15 mouse cellular contexts compared by ENCODE assay signal in genomic region chr19:36178828-36179251, GRCm38 (mm10). TPM values are rescaled to one million over a fixed set of nuclear protein-coding genes. Genes with fewer than 3 reads are reported as not detected.
DNase-seq lines count a peak whose midpoint lies in the region; ATAC-seq and TF ChIP-seq lines count a peak whose summit lies in the region.
"Had no signal": no experiment of that assay in that cellular context is flagged by ENCODE, and none has a peak within 500 bp of the region (broad histone marks: within the 10 kb centered on the region; RNA-seq: fewer than 3 reads in every experiment).

No protein-coding gene starts in this region.

- no peaks in the 10 kb centered on the region for H3K9me3 ChIP-seq in heart, embryonic 14.5 days (ENCODE audit: control insufficient read depth, low read length)
- H3K9me3 ChIP-seq: embryonic facial prominence, embryonic 13.5 days; liver, embryonic 15.5 days; midbrain, embryonic 10.5 days had no signal

- intact Hi-C loops in heart, postnatal 25 days (cut with DNase I) = loop anchor here (5.0 kb wide), 1 partner anchor 67 kb away; no protein-coding TSS in a partner anchor
- intact Hi-C loops in heart, postnatal 10 days (cut with DNase I) = no loop called here

- ATAC-seq in heart, embryonic 14.5 days (ENCODE audit: insufficient number of reproducible peaks, insufficient read depth, low FRiP score, low read depth) = peak; percentile 73

- no peaks in the 10 kb centered on the region for H3K36me3 ChIP-seq in heart, embryonic 14.5 days (ENCODE audit: control insufficient read depth, insufficient read depth, low read length)
- H3K36me3 ChIP-seq: embryonic facial prominence, embryonic 13.5 days; liver, embryonic 15.5 days; midbrain, embryonic 10.5 days had no signal

- no peak overlapping the region for H3K4me3 ChIP-seq in heart, embryonic 14.5 days (ENCODE audit: control insufficient read depth in 1 of 2, insufficient read depth in 1 of 2, low read depth in 1 of 2, low read length in 2 of 2)
- H3K4me3 ChIP-seq: embryonic facial prominence, embryonic 13.5 days; liver, embryonic 15.5 days; midbrain, embryonic 10.5 days had no signal

- 19% methylated on average over 6 of the region's 6 CpGs for WGBS in heart, embryonic 14.5 days

- no peak overlapping the region for H3K4me2 ChIP-seq in heart, embryonic 14.5 days (ENCODE audit: low read length)
- H3K4me2 ChIP-seq: embryonic facial prominence, embryonic 13.5 days; liver, embryonic 15.5 days had no signal

- no peak for TF ChIP-seq POLR2A in brain, embryonic 14.5 days (IDR thresholded peaks at IDR 0.05; ENCODE audit: borderline replicate concordance, extremely low read depth, insufficient read depth, insufficient read length, poor library complexity, severe bottlenecking)

- no peak for TF ChIP-seq CTCF in brain, embryonic 14.5 days (IDR thresholded peaks at IDR 0.05; ENCODE audit: borderline replicate concordance, extremely low read depth, insufficient read depth, insufficient read length)

- no peaks in the 10 kb centered on the region for H3K27me3 ChIP-seq in heart, embryonic 14.5 days (ENCODE audit: control insufficient read depth, insufficient read depth, low read length)
- H3K27me3 ChIP-seq: liver, embryonic 15.5 days had no signal

- peak overlapping the region; percentile 35 to 56 for H3K27ac ChIP-seq in heart, embryonic 14.5 days (replicated peaks in 1 of 2; ENCODE audit: control insufficient read depth in 1 of 2, insufficient read depth in 1 of 2, low read depth in 2 of 2, low read length in 2 of 2)
- H3K27ac ChIP-seq: embryonic facial prominence, embryonic 13.5 days; liver, embryonic 15.5 days; midbrain, embryonic 10.5 days had no signal

- H3K9ac ChIP-seq in heart, embryonic 14.5 days (ENCODE audit: low read length) = no peak overlapping the region
- H3K9ac ChIP-seq: embryonic facial prominence, embryonic 13.5 days; liver, embryonic 15.5 days had no signal

- no peak for DNase-seq in heart, postnatal 25 days (ENCODE audit: low spot score)
- DNase-seq in 3T3-L1 (ENCODE audit: low read depth, low spot score) = peak; percentile 66
- peak; percentile 8 for DNase-seq in brain, embryonic 14.5 days (ENCODE audit: low read depth)
- DNase-seq in heart, postnatal 10 days = peak; percentile 40
- DNase-seq in right cerebral cortex, postnatal 36 days (ENCODE audit: low spot score in 2 of 2) = no peak
- no peak for DNase-seq in layer of hippocampus, postnatal 10 days (ENCODE audit: low spot score in 2 of 2)
- DNase-seq: cerebellum, adult 18-20 months; layer of hippocampus, adult 9-11 months; thymus, adult 2 months had no signal

- peaks cover 7 to 11% of the 10 kb centered on the region in 2 experiments for H3K4me1 ChIP-seq in heart, embryonic 14.5 days (ENCODE audit: control insufficient read depth in 2 of 2, insufficient read depth in 2 of 2, low read length in 2 of 2)
- H3K4me1 ChIP-seq: embryonic facial prominence, embryonic 13.5 days; liver, embryonic 15.5 days; midbrain, embryonic 10.5 days had no signal

RNA-seq across cellular contexts. Expression of gene Ankrd1, which starts 58.9 kb away (rescaled TPM):
- polyA plus RNA-seq in heart, embryonic 14.5 days (2014; fragmentation: Nextera tagmentation; extraction: Ambion mirVana) = 420 and 520 TPM in 2 replicates
- total RNA-seq in heart, postnatal 25 days (2021) = 100 to 1,000 TPM; 411 to 470 TPM
- polyA plus RNA-seq in brain, embryonic 14.5 days (2012; rRNA removed) = 0.06 and 0.18 TPM in 2 replicates
- 100 to 1,000 TPM; 314 to 518 TPM for total RNA-seq in heart, postnatal 10 days (2021)
- not detected for total RNA-seq in layer of hippocampus, postnatal 10 days (2021)
- total RNA-seq: left cerebral cortex, postnatal 36 days had no signal
- polyA plus RNA-seq: forebrain, embryonic 11.5 days; midbrain, embryonic 10.5 days had no signal

Comparison
In these comparisons a context has a peak if more than half of its experiments do, and no peak if none do; other contexts are left out.
1. DNase-seq: peak in 3T3-L1 (single experiment), brain, embryonic 14.5 days (single experiment) and heart, postnatal 10 days (2 of 2); none in heart, postnatal 25 days (single experiment), right cerebral cortex, postnatal 36 days (0 of 2) and layer of hippocampus, postnatal 10 days (0 of 2).
2. RNA of gene Ankrd1, which starts 58.9 kb away (total RNA-seq): 314 to 518 TPM in heart, postnatal 10 days and 411 to 470 TPM in heart, postnatal 25 days; not detected in layer of hippocampus, postnatal 10 days; every median in the first group is over 100 times any median in the second.